Mouse (Mus musculus): ENCODE results near the gene Prr23a3. TPM values are rescaled to one million over a fixed set of nuclear protein-coding genes. Genes with fewer than 3 reads are reported as not detected.

Prr23a3 gene
- total and polyA plus RNA-seq, 2 experiments: not detected

- Histone ChIP-seq H3K27me3 (ENCODE audit: control insufficient read depth, insufficient read depth, low read length) (peaks cover 3% of the 10 kb centered on the region; the same call in 1 of the 2 replicates), H3K4me3 (ENCODE audit: insufficient read depth, low read depth, low read length) (no peak overlapping the region), H3K36me3 (ENCODE audit: control insufficient read depth, insufficient read depth, low read length) (no peaks in the 10 kb centered on the region), H3K27ac (replicated peaks; ENCODE audit: insufficient read depth, low read depth, low read length) (no peak overlapping the region), H3K9ac (ENCODE audit: low read depth, low read length) (no peak overlapping the region), H3K4me1 (ENCODE audit: control insufficient read depth, insufficient read depth, low read length) (no peaks in the 10 kb centered on the region), H3K79me2 (ENCODE audit: control insufficient read depth, insufficient read depth, low read length) (no peaks in the 10 kb centered on the region)
- 75% methylated on average over 3 of the region's 3 CpGs for WGBS
- peak; percentile 11; the same call in 1 of the 2 replicates for TF ChIP-seq CTCF (IDR thresholded peaks at IDR 0.05; ENCODE audit: low read depth, low read length)
- no peak for TF ChIP-seq POLR2A (IDR thresholded peaks at IDR 0.05; ENCODE audit: extremely low read depth, insufficient read depth, low read length)
- DNase-seq (ENCODE audit: extremely low read depth, low read depth, low spot score): peak; percentile 5
These were observed 1.1 kb upstream of the Prr23a3 start for GRCm38 (mm10) chr9:98863463-98863862.

DNA sequence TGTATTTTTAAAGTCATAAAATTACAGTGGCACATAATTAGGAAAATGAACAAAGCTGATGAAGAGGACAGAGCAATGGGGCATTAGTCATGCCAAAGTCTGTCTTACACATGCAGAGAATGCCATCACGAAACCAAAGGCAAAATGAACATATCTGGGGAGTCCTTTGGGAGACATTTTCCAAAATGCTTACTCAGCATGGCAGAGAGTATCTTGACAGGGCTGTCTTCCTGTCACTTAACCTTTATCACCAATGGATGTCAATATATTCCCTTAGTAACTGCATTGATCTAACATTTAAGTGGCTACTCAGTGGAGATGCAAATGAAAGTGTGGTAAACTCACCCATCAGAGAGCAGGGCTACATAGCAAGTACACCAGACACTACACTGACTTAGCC is 36.9 kb downstream of the Prr23a3 start:
- H3K79me2 ChIP-seq (ENCODE audit: control insufficient read depth, insufficient read depth, low read length): no peaks in the 10 kb centered on the region
- TF ChIP-seq POLR2A (IDR thresholded peaks at IDR 0.05; ENCODE audit: extremely low read depth, insufficient read depth, low read length) (no peak), CTCF (IDR thresholded peaks at IDR 0.05; ENCODE audit: low read depth, low read length) (no peak)
- H3K4me3 ChIP-seq (ENCODE audit: insufficient read depth, low read depth, low read length): no peak overlapping the region
- H3K27me3 ChIP-seq (ENCODE audit: control insufficient read depth, insufficient read depth, low read length): no peaks in the 10 kb centered on the region
- no peak for DNase-seq (ENCODE audit: extremely low read depth, low read depth, low spot score)
- H3K4me1 ChIP-seq (ENCODE audit: control insufficient read depth, insufficient read depth, low read length): no peaks in the 10 kb centered on the region
- no peak overlapping the region for H3K27ac ChIP-seq (replicated peaks; ENCODE audit: insufficient read depth, low read depth, low read length)
- 69% methylated on average over 1 of the region's 1 CpGs for WGBS
- H3K9ac ChIP-seq (ENCODE audit: low read depth, low read length): no peak overlapping the region
- no peaks in the 10 kb centered on the region for H3K36me3 ChIP-seq (ENCODE audit: control insufficient read depth, insufficient read depth, low read length)

GRCm38 (mm10) chr9:98902819-98903218 is 38.3 kb downstream of the Prr23a3 start, which contains the start of gene 7420426K07Rik:
7420426K07Rik (plus strand) TSS chr9:98903119.
- no peaks in the 10 kb centered on the region for H3K4me1 ChIP-seq (ENCODE audit: control insufficient read depth, insufficient read depth, low read length)
- H3K27me3 ChIP-seq (ENCODE audit: control insufficient read depth, insufficient read depth, low read length): no peaks in the 10 kb centered on the region
- H3K27ac ChIP-seq (replicated peaks; ENCODE audit: insufficient read depth, low read depth, low read length): no peak within 1 kb of the TSS
- H3K9ac ChIP-seq (ENCODE audit: low read depth, low read length): no peak within 1 kb of the TSS
- DNase-seq (ENCODE audit: extremely low read depth, low read depth, low spot score): no peak
- H3K79me2 ChIP-seq (ENCODE audit: control insufficient read depth, insufficient read depth, low read length): no peaks in the 10 kb centered on the region
- 89% methylated on average over 2 of the region's 2 CpGs for WGBS
- H3K36me3 ChIP-seq (ENCODE audit: control insufficient read depth, insufficient read depth, low read length): no peaks in the 10 kb centered on the region
- no peak within 1 kb of the TSS for H3K4me3 ChIP-seq (ENCODE audit: insufficient read depth, low read depth, low read length)
- TF ChIP-seq CTCF (IDR thresholded peaks at IDR 0.05; ENCODE audit: low read depth, low read length): no peak
- TF ChIP-seq POLR2A (IDR thresholded peaks at IDR 0.05; ENCODE audit: extremely low read depth, insufficient read depth, low read length): no peak

Other genes starting within 250 kb of the Prr23a3 start
- not detected in 2 replicates for gene Prr23a1, start 22.3 kb upstream of the Prr23a3 start, total RNA-seq (2014; rRNA removed)
- gene Prr23a1, start 22.3 kb upstream of the Prr23a3 start, polyA plus RNA-seq (2012; rRNA removed): not detected in 2 replicates
- not detected in 2 replicates for gene Prr23a2, start 8.3 kb upstream of the Prr23a3 start, total RNA-seq (2014; rRNA removed)
- not detected in 2 replicates for gene Prr23a2, start 8.3 kb upstream of the Prr23a3 start, polyA plus RNA-seq (2012; rRNA removed)
- not detected in 2 replicates for gene 7420426K07Rik, start 38.4 kb downstream of the Prr23a3 start, total RNA-seq (2014; rRNA removed)
- not detected in 2 replicates for gene 7420426K07Rik, start 38.4 kb downstream of the Prr23a3 start, polyA plus RNA-seq (2012; rRNA removed)
- not detected in 2 replicates for gene Foxl2, start 90.5 kb downstream of the Prr23a3 start, total RNA-seq (2014; rRNA removed)
- not detected in 2 replicates for gene Foxl2, start 90.5 kb downstream of the Prr23a3 start, polyA plus RNA-seq (2012; rRNA removed)
- gene Faim, start 121.6 kb downstream of the Prr23a3 start, total RNA-seq (2014; rRNA removed): 8.0 and 10.9 TPM in 2 replicates
- 2.2 and 2.3 TPM in 2 replicates for gene Faim, start 121.6 kb downstream of the Prr23a3 start, polyA plus RNA-seq (2012; rRNA removed)
- gene Gm1123, start 170.9 kb downstream of the Prr23a3 start, total RNA-seq (2014; rRNA removed): not detected in 2 replicates
- gene Gm1123, start 170.9 kb downstream of the Prr23a3 start, polyA plus RNA-seq (2012; rRNA removed): not detected in 2 replicates